Mouse (Mus musculus): ENCODE measurements around the gene Wars. TPM values are rescaled to one million over a fixed set of nuclear protein-coding genes. Genes with fewer than 3 reads are reported as not detected.

The Wars gene
- polyA plus RNA-seq, 1 experiment from 2014 or later: 112 TPM

DNA sequence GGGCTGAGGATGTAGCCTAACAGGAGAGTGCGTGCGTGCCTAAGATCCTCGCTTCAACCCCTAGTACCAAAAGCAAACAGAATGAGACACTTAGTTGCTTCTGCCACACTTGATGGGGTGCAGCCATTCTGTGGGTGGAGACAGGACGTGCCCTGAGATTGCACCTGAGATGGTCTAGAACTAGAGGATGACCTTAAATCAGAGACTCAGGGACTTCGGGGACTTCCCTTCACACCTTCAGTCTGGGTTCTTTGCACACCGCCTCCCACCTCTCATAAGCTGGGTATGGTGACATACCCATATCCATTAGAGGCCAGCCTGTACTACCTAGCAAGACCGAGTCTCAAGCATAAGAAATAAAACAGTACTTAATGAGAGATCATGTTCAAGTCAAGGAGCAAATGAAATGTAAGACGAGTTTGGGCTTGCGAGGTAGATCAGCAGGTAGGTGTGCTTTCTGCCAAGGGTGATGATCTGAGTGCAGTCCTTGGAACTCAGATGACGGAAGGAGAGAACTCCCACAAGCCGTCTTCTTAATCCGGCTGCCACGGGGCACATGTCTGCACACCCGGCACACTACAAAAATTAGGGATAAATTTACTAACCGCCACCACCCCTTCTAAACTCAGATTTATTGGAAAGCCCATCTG, 69.6 kb downstream of the Wars start:
- H3K9me3 ChIP-seq (ENCODE audit: control insufficient read depth, low read length): no peaks in the 10 kb centered on the region
- ATAC-seq (ENCODE audit: low FRiP score) (no peak), DNase-seq (ENCODE audit: low spot score) (no peak)
- no peak overlapping the region for H3K4me3 ChIP-seq (ENCODE audit: low read depth, low read length)
- H3K4me2 ChIP-seq (replicated peaks; ENCODE audit: low read depth, low read length): no peak overlapping the region
- H3K27me3 ChIP-seq (ENCODE audit: control insufficient read depth, insufficient read depth, low read length): no peaks in the 10 kb centered on the region
- 95% methylated on average over 15 of the region's 15 CpGs for WGBS
- H3K9ac ChIP-seq (ENCODE audit: low read depth, low read length): no peak overlapping the region
- H3K36me3 ChIP-seq (ENCODE audit: control insufficient read depth, insufficient read depth, low read length): no peaks in the 10 kb centered on the region
- no peaks in the 10 kb centered on the region for H3K4me1 ChIP-seq (replicated peaks; ENCODE audit: control insufficient read depth, insufficient read depth, low read length)
- no peak overlapping the region for H3K27ac ChIP-seq (ENCODE audit: low read depth, low read length)

DNA sequence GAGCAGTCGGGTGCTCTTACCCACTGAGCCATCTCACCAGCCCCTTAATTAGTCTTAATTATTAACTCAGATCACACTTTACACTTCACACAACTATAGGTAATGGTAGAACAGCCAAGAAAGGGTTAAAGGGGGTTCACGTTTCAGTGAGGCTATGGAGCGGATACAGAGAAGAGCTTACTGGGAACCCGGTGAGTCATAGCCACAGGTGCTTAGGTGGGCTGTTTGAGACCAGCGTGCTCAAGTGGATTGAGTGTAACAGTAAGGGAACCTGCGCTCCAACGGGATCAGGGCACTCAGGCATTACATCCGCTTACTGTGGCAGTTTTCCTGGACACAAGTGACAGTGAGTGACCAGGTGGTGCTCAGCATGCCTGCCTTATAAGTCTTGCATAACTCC, 70.9 kb downstream of the Wars start:
- no peak for DNase-seq (ENCODE audit: low spot score)
- Histone ChIP-seq H3K9me3 (ENCODE audit: control insufficient read depth, low read length) (no peaks in the 10 kb centered on the region), H3K4me2 (replicated peaks; ENCODE audit: low read depth, low read length) (no peak overlapping the region), H3K4me3 (ENCODE audit: low read depth, low read length) (no peak overlapping the region), H3K27ac (ENCODE audit: low read depth, low read length) (no peak overlapping the region), H3K27me3 (ENCODE audit: control insufficient read depth, insufficient read depth, low read length) (no peaks in the 10 kb centered on the region), H3K4me1 (replicated peaks; ENCODE audit: control insufficient read depth, insufficient read depth, low read length) (no peaks in the 10 kb centered on the region; the same call in 1 of the 2 replicates), H3K9ac (ENCODE audit: low read depth, low read length) (no peak overlapping the region), H3K36me3 (ENCODE audit: control insufficient read depth, insufficient read depth, low read length) (no peaks in the 10 kb centered on the region)
- 78% methylated on average over 8 of the region's 8 CpGs for WGBS
- ATAC-seq (ENCODE audit: low FRiP score): no peak

- no peak for DNase-seq (ENCODE audit: low spot score)
- Histone ChIP-seq H3K27me3 (ENCODE audit: control insufficient read depth, insufficient read depth, low read length) (no peaks in the 10 kb centered on the region), H3K4me2 (replicated peaks; ENCODE audit: low read depth, low read length) (no peak overlapping the region), H3K36me3 (ENCODE audit: control insufficient read depth, insufficient read depth, low read length) (0 out of 2 replicates have a peak, but pooled peaks cover 2% of the 10 kb centered on the region), H3K9ac (ENCODE audit: low read depth, low read length) (no peak overlapping the region), H3K4me1 (replicated peaks; ENCODE audit: control insufficient read depth, insufficient read depth, low read length) (no peaks in the 10 kb centered on the region; the same call in 1 of the 2 replicates), H3K9me3 (ENCODE audit: control insufficient read depth, low read length) (no peaks in the 10 kb centered on the region), H3K4me3 (ENCODE audit: low read depth, low read length) (no peak overlapping the region), H3K27ac (ENCODE audit: low read depth, low read length) (no peak overlapping the region)
- 88% methylated on average over 4 of the region's 4 CpGs for WGBS
- no peak for ATAC-seq (ENCODE audit: low FRiP score)
These were observed 73.5 kb downstream of the Wars start for GRCm38 (mm10) chr12:108820461-108820860.

DNA sequence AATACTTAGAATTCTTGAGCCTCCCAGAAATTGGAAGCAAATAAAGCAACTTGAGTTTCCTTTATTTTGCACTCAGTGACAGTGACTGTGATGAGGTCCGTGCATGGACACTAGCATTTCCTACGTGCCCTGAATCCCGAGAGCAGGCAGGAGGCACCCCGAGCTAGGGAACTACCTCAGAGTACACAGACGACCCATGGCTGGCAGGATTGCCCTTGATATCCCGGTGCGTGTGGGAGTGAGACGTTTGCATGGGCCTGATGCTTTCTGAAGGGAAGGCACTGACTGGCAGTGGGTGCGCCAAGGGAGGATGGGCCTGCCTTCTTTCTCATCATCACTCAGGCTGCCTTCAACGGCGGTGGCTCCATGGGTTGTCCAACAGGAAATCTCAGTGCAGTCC, 77.4 kb downstream of the Wars start:
- Histone ChIP-seq H3K27ac (ENCODE audit: low read depth, low read length) (no peak overlapping the region), H3K4me2 (replicated peaks; ENCODE audit: low read depth, low read length) (no peak overlapping the region), H3K9me3 (ENCODE audit: control insufficient read depth, low read length) (no peaks in the 10 kb centered on the region), H3K4me1 (replicated peaks; ENCODE audit: control insufficient read depth, insufficient read depth, low read length) (no peaks in the 10 kb centered on the region; the same call in 1 of the 2 replicates), H3K9ac (ENCODE audit: low read depth, low read length) (no peak overlapping the region), H3K27me3 (ENCODE audit: control insufficient read depth, insufficient read depth, low read length) (no peaks in the 10 kb centered on the region), H3K4me3 (ENCODE audit: low read depth, low read length) (no peak overlapping the region), H3K36me3 (ENCODE audit: control insufficient read depth, insufficient read depth, low read length) (peaks cover 4% of the 10 kb centered on the region; the same call in 1 of the 2 replicates)
- 90% methylated on average over 11 of the region's 11 CpGs for WGBS
- ATAC-seq (ENCODE audit: low FRiP score) (no peak), DNase-seq (ENCODE audit: low spot score) (no peak)

DNA sequence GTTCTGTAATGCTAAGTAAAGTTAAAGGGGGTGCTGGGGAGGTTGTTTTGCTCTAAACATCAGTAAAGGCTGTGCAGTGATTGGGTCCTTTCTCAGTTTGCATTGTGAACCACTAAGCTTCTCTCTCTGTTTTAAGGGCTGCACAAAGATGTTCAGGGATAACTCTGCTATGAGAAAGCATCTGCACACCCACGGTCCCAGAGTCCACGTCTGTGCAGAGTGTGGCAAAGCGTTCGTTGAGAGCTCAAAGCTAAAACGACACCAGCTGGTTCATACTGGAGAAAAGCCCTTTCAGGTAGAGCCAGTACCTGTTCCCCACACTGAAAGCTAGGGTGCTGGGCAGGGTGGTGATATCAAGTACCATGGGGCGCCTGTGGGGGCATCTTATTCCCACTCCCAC, 79.5 kb downstream of the Wars start:
- ATAC-seq (ENCODE audit: low FRiP score) (no peak), DNase-seq (ENCODE audit: low spot score) (no peak)
- Histone ChIP-seq H3K9ac (ENCODE audit: low read depth, low read length) (no peak overlapping the region), H3K27ac (ENCODE audit: low read depth, low read length) (no peak overlapping the region), H3K9me3 (ENCODE audit: control insufficient read depth, low read length) (no peaks in the 10 kb centered on the region), H3K27me3 (ENCODE audit: control insufficient read depth, insufficient read depth, low read length) (no peaks in the 10 kb centered on the region), H3K4me1 (replicated peaks; ENCODE audit: control insufficient read depth, insufficient read depth, low read length) (no peaks in the 10 kb centered on the region; the same call in 1 of the 2 replicates), H3K4me3 (ENCODE audit: low read depth, low read length) (no peak overlapping the region), H3K36me3 (ENCODE audit: control insufficient read depth, insufficient read depth, low read length) (peaks cover 6% of the 10 kb centered on the region; the same call in 1 of the 2 replicates), H3K4me2 (replicated peaks; ENCODE audit: low read depth, low read length) (no peak overlapping the region)
- 92% methylated on average over 6 of the region's 6 CpGs for WGBS

GRCm38 (mm10) chr12:108812463-108812862, 81.5 kb downstream of the Wars start:
- 90% methylated on average over 6 of the region's 6 CpGs for WGBS
- H3K27me3 ChIP-seq (ENCODE audit: control insufficient read depth, insufficient read depth, low read length): no peaks in the 10 kb centered on the region
- no peak overlapping the region for H3K4me3 ChIP-seq (ENCODE audit: low read depth, low read length)
- H3K9me3 ChIP-seq (ENCODE audit: control insufficient read depth, low read length): no peaks in the 10 kb centered on the region
- H3K27ac ChIP-seq (ENCODE audit: low read depth, low read length): no peak overlapping the region
- DNase-seq (ENCODE audit: low spot score): no peak
- no peaks in the 10 kb centered on the region for H3K4me1 ChIP-seq (replicated peaks; ENCODE audit: control insufficient read depth, insufficient read depth, low read length)
- no peak overlapping the region for H3K4me2 ChIP-seq (replicated peaks; ENCODE audit: low read depth, low read length)
- no peak for ATAC-seq (ENCODE audit: low FRiP score)
- H3K9ac ChIP-seq (ENCODE audit: low read depth, low read length): no peak overlapping the region
- peaks cover 5% of the 10 kb centered on the region; the same call in 1 of the 2 replicates for H3K36me3 ChIP-seq (ENCODE audit: control insufficient read depth, insufficient read depth, low read length)

GRCm38 (mm10) chr12:108811133-108811532, 82.8 kb downstream of the Wars start:
- H3K4me2 ChIP-seq (replicated peaks; ENCODE audit: low read depth, low read length): no peak overlapping the region
- DNase-seq (ENCODE audit: low spot score) (no peak), ATAC-seq (ENCODE audit: low FRiP score) (no peak)
- H3K4me3 ChIP-seq (ENCODE audit: low read depth, low read length): no peak overlapping the region
- H3K36me3 ChIP-seq (ENCODE audit: control insufficient read depth, insufficient read depth, low read length): peaks cover 8% of the 10 kb centered on the region; the same call in 1 of the 2 replicates
- no peaks in the 10 kb centered on the region for H3K9me3 ChIP-seq (ENCODE audit: control insufficient read depth, low read length)
- no peaks in the 10 kb centered on the region for H3K27me3 ChIP-seq (ENCODE audit: control insufficient read depth, insufficient read depth, low read length)
- no peak overlapping the region for H3K9ac ChIP-seq (ENCODE audit: low read depth, low read length)
- H3K4me1 ChIP-seq (replicated peaks; ENCODE audit: control insufficient read depth, insufficient read depth, low read length): no peaks in the 10 kb centered on the region
- H3K27ac ChIP-seq (ENCODE audit: low read depth, low read length): no peak overlapping the region
- WGBS: 74% methylated on average over 2 of the region's 2 CpGs

DNA sequence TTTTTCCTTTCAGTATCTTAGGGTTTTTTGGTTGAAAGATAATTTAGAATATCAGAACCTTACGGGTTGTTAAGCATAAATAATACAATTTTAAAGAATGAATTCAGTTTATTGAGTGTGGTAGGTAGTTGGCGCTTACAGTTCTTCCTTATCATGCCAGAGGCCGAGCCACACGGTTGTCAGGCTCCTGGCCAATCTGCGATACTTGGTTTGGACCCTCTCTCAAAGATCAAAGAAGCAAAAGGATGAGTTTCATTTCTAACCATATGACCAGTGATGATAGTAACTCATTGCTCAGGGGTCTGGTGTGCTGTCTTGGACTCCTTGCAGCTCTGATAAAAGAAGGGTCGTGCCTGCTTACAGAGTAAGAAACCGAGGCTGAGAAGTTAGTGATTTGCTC, 83.7 kb downstream of the Wars start:
- no peak overlapping the region for H3K27ac ChIP-seq (ENCODE audit: low read depth, low read length)
- DNase-seq (ENCODE audit: low spot score) (no peak), ATAC-seq (ENCODE audit: low FRiP score) (no peak)
- H3K36me3 ChIP-seq (ENCODE audit: control insufficient read depth, insufficient read depth, low read length): peaks cover 8% of the 10 kb centered on the region; the same call in 1 of the 2 replicates
- 95% methylated on average over 7 of the region's 7 CpGs for WGBS
- H3K4me1 ChIP-seq (replicated peaks; ENCODE audit: control insufficient read depth, insufficient read depth, low read length): no peaks in the 10 kb centered on the region
- H3K9ac ChIP-seq (ENCODE audit: low read depth, low read length): no peak overlapping the region
- no peaks in the 10 kb centered on the region for H3K9me3 ChIP-seq (ENCODE audit: control insufficient read depth, low read length)
- H3K4me3 ChIP-seq (ENCODE audit: low read depth, low read length): no peak overlapping the region
- no peaks in the 10 kb centered on the region for H3K27me3 ChIP-seq (ENCODE audit: control insufficient read depth, insufficient read depth, low read length)
- no peak overlapping the region for H3K4me2 ChIP-seq (replicated peaks; ENCODE audit: low read depth, low read length)
